Mouse (Mus musculus): Measurements from ENCODE around the gene Cacna1d. TPM values are rescaled to one million over a fixed set of nuclear protein-coding genes. Genes with fewer than 3 reads are reported as not detected.

The Cacna1d gene
- polyA plus RNA-seq, 2 experiments: 4.9 to 13.0 TPM

GRCm38 (mm10) chr14:30494998-30495397 lies 3.7 kb upstream of the Cacna1d start:
- H3K27ac ChIP-seq (replicated peaks; ENCODE audit: low read depth, low read length): no peak overlapping the region
- H3K36me3 ChIP-seq (ENCODE audit: control insufficient read depth, insufficient read depth, low read length): peaks cover 55% of the 10 kb centered on the region
- H3K4me2 ChIP-seq (replicated peaks; ENCODE audit: low read depth, low read length, severe bottlenecking): no peak overlapping the region
- no peak for TF ChIP-seq POLR2A (IDR thresholded peaks at IDR 0.05; ENCODE audit: borderline replicate concordance, extremely low read depth, insufficient read depth, insufficient read length)
- DNase-seq (ENCODE audit: low spot score) (no peak), ATAC-seq (ENCODE audit: low FRiP score, low read depth) (no peak)
- H3K4me3 ChIP-seq (replicated peaks; ENCODE audit: low read length): no peak overlapping the region
- no peaks in the 10 kb centered on the region for H3K4me1 ChIP-seq (ENCODE audit: control insufficient read depth, insufficient read depth, low read length)
- H3K9ac ChIP-seq (ENCODE audit: low read depth, low read length, severe bottlenecking): no peak overlapping the region
- 72% methylated on average over 6 of the region's 6 CpGs for WGBS
- H3K9me3 ChIP-seq (ENCODE audit: control insufficient read depth, low read length): no peaks in the 10 kb centered on the region
- no peaks in the 10 kb centered on the region for H3K27me3 ChIP-seq (ENCODE audit: control insufficient read depth, insufficient read depth, low read length)

GRCm38 (mm10) chr14:30493276-30493675 lies 2.0 kb upstream of the Cacna1d start:
- H3K27me3 ChIP-seq (ENCODE audit: control insufficient read depth, insufficient read depth, low read length): no peaks in the 10 kb centered on the region
- H3K4me3 ChIP-seq (replicated peaks; ENCODE audit: low read length): no peak overlapping the region
- no peak for TF ChIP-seq POLR2A (IDR thresholded peaks at IDR 0.05; ENCODE audit: borderline replicate concordance, extremely low read depth, insufficient read depth, insufficient read length)
- no peak overlapping the region for H3K4me2 ChIP-seq (replicated peaks; ENCODE audit: low read depth, low read length, severe bottlenecking)
- H3K36me3 ChIP-seq (ENCODE audit: control insufficient read depth, insufficient read depth, low read length): peaks cover 55% of the 10 kb centered on the region
- 83% methylated on average over 1 of the region's 1 CpGs for WGBS
- DNase-seq (ENCODE audit: low spot score): no peak
- no peak overlapping the region for H3K9ac ChIP-seq (ENCODE audit: low read depth, low read length, severe bottlenecking)
- no peak for ATAC-seq (ENCODE audit: low FRiP score, low read depth)
- no peaks in the 10 kb centered on the region for H3K9me3 ChIP-seq (ENCODE audit: control insufficient read depth, low read length)
- H3K4me1 ChIP-seq (ENCODE audit: control insufficient read depth, insufficient read depth, low read length): no peaks in the 10 kb centered on the region
- no peak overlapping the region for H3K27ac ChIP-seq (replicated peaks; ENCODE audit: low read depth, low read length)

- peak within 1 kb of the TSS; percentile 95 for H3K4me3 ChIP-seq (replicated peaks; ENCODE audit: low read length)
- H3K9me3 ChIP-seq (ENCODE audit: control insufficient read depth, low read length): no peaks in the 10 kb centered on the region
- WGBS: 0% methylated on average over 39 of the region's 39 CpGs
- peaks cover 24% of the 10 kb centered on the region for H3K36me3 ChIP-seq (ENCODE audit: control insufficient read depth, insufficient read depth, low read length)
- no peaks in the 10 kb centered on the region for H3K27me3 ChIP-seq (ENCODE audit: control insufficient read depth, insufficient read depth, low read length)
- peak within 1 kb of the TSS; percentile 87 for H3K9ac ChIP-seq (ENCODE audit: low read depth, low read length, severe bottlenecking)
- peak within 1 kb of the TSS; percentile 80 for H3K27ac ChIP-seq (replicated peaks; ENCODE audit: low read depth, low read length)
- peak; percentile 97 for DNase-seq (ENCODE audit: low spot score)
- TF ChIP-seq POLR2A (IDR thresholded peaks at IDR 0.05; ENCODE audit: borderline replicate concordance, extremely low read depth, insufficient read depth, insufficient read length): peak; percentile 73; the same call in 1 of the 2 replicates
- H3K4me2 ChIP-seq (replicated peaks; ENCODE audit: low read depth, low read length, severe bottlenecking): peak within 1 kb of the TSS; percentile 69
- peaks cover 10% of the 10 kb centered on the region for H3K4me1 ChIP-seq (ENCODE audit: control insufficient read depth, insufficient read depth, low read length)
- ATAC-seq (ENCODE audit: low FRiP score, low read depth): peak; percentile 99
Observed at GRCm38 (mm10) chr14:30479361-30479948, 11.8 kb downstream of the Cacna1d start, which contains the start of gene Dcp1a. Gene Dcp1a, plus strand, starts transcription at chr14:30479535.

- WGBS: 71% methylated on average over 6 of the region's 6 CpGs
Observed at GRCm38 (mm10) chr14:30474416-30474815, 16.8 kb downstream of the Cacna1d start.

GRCm38 (mm10) chr14:30473605-30474004 lies 17.6 kb downstream of the Cacna1d start:
- Histone ChIP-seq H3K27ac (replicated peaks; ENCODE audit: low read depth, low read length) (no peak overlapping the region), H3K4me1 (ENCODE audit: control insufficient read depth, insufficient read depth, low read length) (no peaks in the 10 kb centered on the region), H3K27me3 (ENCODE audit: control insufficient read depth, insufficient read depth, low read length) (no peaks in the 10 kb centered on the region), H3K9me3 (ENCODE audit: control insufficient read depth, low read length) (no peaks in the 10 kb centered on the region), H3K4me2 (replicated peaks; ENCODE audit: low read depth, low read length, severe bottlenecking) (no peak overlapping the region), H3K4me3 (replicated peaks; ENCODE audit: low read length) (no peak overlapping the region), H3K36me3 (ENCODE audit: control insufficient read depth, insufficient read depth, low read length) (no peaks in the 10 kb centered on the region), H3K9ac (ENCODE audit: low read depth, low read length, severe bottlenecking) (no peak overlapping the region)
- WGBS: 52% methylated on average over 5 of the region's 5 CpGs
- ATAC-seq (ENCODE audit: low FRiP score, low read depth) (no peak), DNase-seq (ENCODE audit: low spot score) (no peak)
- TF ChIP-seq POLR2A (IDR thresholded peaks at IDR 0.05; ENCODE audit: borderline replicate concordance, extremely low read depth, insufficient read depth, insufficient read length): no peak

More at GRCm38 (mm10) chr14:30474416-30474815, 16.8 kb downstream of the Cacna1d start:
- no peak for ATAC-seq (ENCODE audit: low FRiP score, low read depth)
- H3K27me3 ChIP-seq (ENCODE audit: control insufficient read depth, insufficient read depth, low read length): no peaks in the 10 kb centered on the region
- H3K36me3 ChIP-seq (ENCODE audit: control insufficient read depth, insufficient read depth, low read length): no peaks in the 10 kb centered on the region
- H3K4me3 ChIP-seq (replicated peaks; ENCODE audit: low read length): no peak overlapping the region
- TF ChIP-seq POLR2A (IDR thresholded peaks at IDR 0.05; ENCODE audit: borderline replicate concordance, extremely low read depth, insufficient read depth, insufficient read length): no peak
- no peaks in the 10 kb centered on the region for H3K4me1 ChIP-seq (ENCODE audit: control insufficient read depth, insufficient read depth, low read length)
- H3K4me2 ChIP-seq (replicated peaks; ENCODE audit: low read depth, low read length, severe bottlenecking): no peak overlapping the region
- no peak overlapping the region for H3K9ac ChIP-seq (ENCODE audit: low read depth, low read length, severe bottlenecking)
- H3K27ac ChIP-seq (replicated peaks; ENCODE audit: low read depth, low read length): no peak overlapping the region
- H3K9me3 ChIP-seq (ENCODE audit: control insufficient read depth, low read length): no peaks in the 10 kb centered on the region
- no peak for DNase-seq (ENCODE audit: low spot score)

Measured in limb, embryonic 14.5 days (tissue).